Mouse (Mus musculus) limb, embryonic 10.5 days (tissue): ENCODE data around the gene Wdr82. TPM values are rescaled to one million over a fixed set of nuclear protein-coding genes. Genes with fewer than 3 reads are reported as not detected.

Source experiments
- DNase-seq: peaks from one replicate; pipeline ENCODE4 v3.0.0-alpha.2; 2017; ENCODE audit warnings: low spot score
- H3K27ac ChIP-seq: fragments of 300-500 bp; sonication (generic); 2 replicates; pipeline ENCODE4 v1.5.1; 2016; ENCODE audit warnings: mild to moderate bottlenecking
- H3K27me3 ChIP-seq: fragments of 300-500 bp; sonication (generic); 2 replicates; pipeline ENCODE4 v1.6.1; 2016; ENCODE audit warnings: low read depth, mild to moderate bottlenecking; ENCODE audit not compliant: poor library complexity, severe bottlenecking
- H3K36me3 ChIP-seq: fragments of 300-500 bp; sonication (generic); 2 replicates; pipeline ENCODE4 v1.6.1; 2016; ENCODE audit warnings: mild to moderate bottlenecking, moderate library complexity
- H3K4me1 ChIP-seq: fragments of 300-500 bp; sonication (generic); 2 replicates; pipeline ENCODE4 v1.6.1; 2016
- H3K4me3 ChIP-seq: fragments of 300-500 bp; sonication (generic); 2 replicates; pipeline ENCODE4 v1.5.1; 2016; ENCODE audit warnings: mild to moderate bottlenecking, moderate library complexity
- H3K9me3 ChIP-seq: fragments of 300-500 bp; sonication (generic); replicated peaks from 2 replicates; pipeline ENCODE4 v1.6.1; 2016; ENCODE audit warnings: mild to moderate bottlenecking
- WGBS: fragments of 180-500 bp; shearing (Covaris S2); methylation state at CpG from one replicate; pipeline ENCODE4 v1.1.7; 2016; 5-methylcytosine and 5-hydroxymethylcytosine counted together
- polyA plus RNA-seq: library from polyadenylated mRNA; unstranded; fragments of >200 nt; fragmentation: Nextera tagmentation; extraction: Ambion mirVana; gene quantifications from 2 replicates; pipeline ENCODE4 v1.2.1, GENCODE M21; 2016

Wdr82 gene
- polyA plus RNA-seq, 1 experiment from 2014 or later: 28.8 TPM

DNA sequence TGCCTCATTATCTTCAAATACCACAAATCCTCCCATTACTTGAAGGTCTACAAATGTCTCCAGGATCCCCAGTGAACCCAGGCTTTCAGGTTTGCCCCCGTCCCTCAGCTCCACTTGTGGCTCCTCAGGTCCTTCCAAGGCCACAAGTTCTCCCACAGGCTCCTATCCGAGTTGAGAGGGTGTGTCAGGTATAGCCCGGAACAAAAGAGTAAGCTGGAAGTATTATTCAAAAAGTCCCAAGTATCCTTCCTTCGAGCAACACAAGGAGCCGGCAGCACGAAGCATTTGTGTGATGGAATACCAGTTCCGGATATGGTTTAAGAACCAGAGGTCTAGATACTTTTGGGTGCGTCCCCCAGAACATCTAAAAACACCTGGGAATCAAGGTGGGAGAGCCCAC lies 21.3 kb downstream of the Wdr82 start:
- no peak overlapping the region for H3K27ac ChIP-seq
- H3K36me3 ChIP-seq: peaks cover 98% of the 10 kb centered on the region
- H3K4me1 ChIP-seq: peaks cover under 1% of the 10 kb centered on the region
- no peaks in the 10 kb centered on the region for H3K27me3 ChIP-seq
- WGBS: 92% methylated on average over 8 of the region's 8 CpGs
- H3K4me3 ChIP-seq: no peak overlapping the region
- no peaks in the 10 kb centered on the region for H3K9me3 ChIP-seq
- DNase-seq: no peak

DNA sequence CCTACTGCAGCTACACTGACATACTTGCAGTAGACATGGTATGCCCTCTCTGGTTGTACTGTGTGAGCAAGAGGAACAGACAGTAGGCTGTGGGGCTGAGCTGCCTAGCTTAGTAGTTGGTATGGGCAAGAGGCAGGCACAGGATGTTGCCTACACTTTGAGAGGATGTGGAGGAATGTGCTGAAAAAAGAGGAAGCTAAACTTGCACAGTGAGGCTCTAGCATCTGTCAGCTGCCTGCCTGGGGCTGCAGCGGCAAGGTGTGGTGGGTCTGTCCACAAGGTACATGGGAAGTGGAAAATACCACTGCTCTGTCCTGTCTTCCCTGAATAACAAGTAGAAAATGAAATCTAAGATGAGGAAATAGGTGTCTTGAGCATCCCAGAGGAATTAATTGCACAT lies 22.3 kb downstream of the Wdr82 start:
- no peaks in the 10 kb centered on the region for H3K27me3 ChIP-seq
- H3K4me1 ChIP-seq: peaks cover 11% of the 10 kb centered on the region
- no peak for DNase-seq
- H3K9me3 ChIP-seq: no peaks in the 10 kb centered on the region
- no peak overlapping the region for H3K27ac ChIP-seq
- H3K4me3 ChIP-seq: no peak overlapping the region
- 91% methylated on average over 1 of the region's 1 CpGs for WGBS
- H3K36me3 ChIP-seq: peaks cover 96% of the 10 kb centered on the region

DNA sequence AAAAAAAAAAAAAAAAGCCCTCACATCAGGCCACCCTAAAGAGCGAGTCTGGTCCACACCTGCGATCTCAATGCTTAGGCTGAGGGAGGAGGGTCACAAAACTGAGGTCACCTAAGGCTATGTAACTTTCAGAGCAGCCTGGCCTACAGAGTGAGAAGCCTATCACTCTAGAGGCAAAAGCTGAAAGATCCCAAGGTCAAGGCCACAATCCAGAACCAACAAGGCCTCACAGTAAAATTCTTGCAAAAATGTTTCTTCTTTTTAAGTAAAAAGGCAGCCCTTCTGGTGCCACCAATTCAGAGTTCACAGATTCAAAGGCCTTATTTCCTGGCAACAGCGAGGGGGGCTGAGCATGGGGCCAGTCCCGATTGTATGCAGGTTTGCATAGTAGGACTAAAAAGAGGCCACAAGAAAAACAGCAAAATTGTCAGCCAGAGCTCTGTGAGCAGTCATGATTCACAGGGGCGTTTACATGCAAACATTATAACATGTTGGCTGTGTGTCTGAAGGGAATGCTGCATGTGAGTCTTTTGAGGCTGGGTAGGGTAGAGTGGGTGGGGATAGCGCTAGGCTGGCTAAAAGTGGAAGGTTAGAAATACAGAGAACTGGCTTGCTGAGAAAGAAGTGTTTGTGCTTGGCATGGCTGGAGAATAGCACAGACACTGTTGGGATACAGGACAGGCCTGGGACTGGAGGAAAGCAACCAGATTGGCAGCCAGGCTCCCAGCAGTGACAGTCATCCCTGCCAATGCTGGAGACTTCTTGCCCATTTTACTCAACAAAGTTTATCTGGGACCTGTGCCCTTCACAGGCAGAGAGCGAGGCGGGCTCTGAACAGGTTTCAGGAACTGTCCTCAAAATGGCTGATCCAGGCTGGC lies 23.4 kb downstream of the Wdr82 start:
- no peak overlapping the region for H3K27ac ChIP-seq

DNA sequence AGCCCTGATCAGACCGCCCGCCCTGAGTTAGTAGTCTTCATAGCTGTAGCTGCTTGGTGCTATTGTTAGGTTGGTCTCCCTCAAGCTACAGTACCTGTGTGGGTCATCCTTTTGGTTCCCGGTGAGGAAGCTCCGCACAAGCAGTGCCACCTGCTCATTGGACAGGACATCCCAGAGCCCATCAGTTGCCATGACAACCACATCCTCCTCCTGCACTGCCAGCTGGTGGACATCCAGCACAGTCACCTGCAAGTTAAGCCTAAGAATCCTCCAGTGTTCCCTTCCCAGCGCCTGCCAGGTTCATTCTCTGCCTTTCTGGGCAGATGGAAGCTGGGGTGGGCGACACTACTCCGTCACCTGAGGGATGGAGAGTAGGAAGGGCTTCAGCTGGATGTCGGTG lies 25.0 kb downstream of the Wdr82 start:
- DNase-seq: no peak
- H3K4me1 ChIP-seq: peaks cover 33% of the 10 kb centered on the region
- H3K27me3 ChIP-seq: no peaks in the 10 kb centered on the region
- H3K36me3 ChIP-seq: peaks cover 69% of the 10 kb centered on the region
- 88% methylated on average over 8 of the region's 8 CpGs for WGBS
- no peaks in the 10 kb centered on the region for H3K9me3 ChIP-seq
- no peak overlapping the region for H3K4me3 ChIP-seq
- H3K27ac ChIP-seq: no peak overlapping the region

More for the DNA sequence above, 23.4 kb downstream of the Wdr82 start:
- Histone ChIP-seq H3K36me3 (peaks cover 85% of the 10 kb centered on the region), H3K4me1 (peaks cover 21% of the 10 kb centered on the region), H3K9me3 (no peaks in the 10 kb centered on the region), H3K27me3 (no peaks in the 10 kb centered on the region), H3K4me3 (no peak overlapping the region)
- no peak for DNase-seq
- 93% methylated on average over 8 of the region's 8 CpGs for WGBS

DNA sequence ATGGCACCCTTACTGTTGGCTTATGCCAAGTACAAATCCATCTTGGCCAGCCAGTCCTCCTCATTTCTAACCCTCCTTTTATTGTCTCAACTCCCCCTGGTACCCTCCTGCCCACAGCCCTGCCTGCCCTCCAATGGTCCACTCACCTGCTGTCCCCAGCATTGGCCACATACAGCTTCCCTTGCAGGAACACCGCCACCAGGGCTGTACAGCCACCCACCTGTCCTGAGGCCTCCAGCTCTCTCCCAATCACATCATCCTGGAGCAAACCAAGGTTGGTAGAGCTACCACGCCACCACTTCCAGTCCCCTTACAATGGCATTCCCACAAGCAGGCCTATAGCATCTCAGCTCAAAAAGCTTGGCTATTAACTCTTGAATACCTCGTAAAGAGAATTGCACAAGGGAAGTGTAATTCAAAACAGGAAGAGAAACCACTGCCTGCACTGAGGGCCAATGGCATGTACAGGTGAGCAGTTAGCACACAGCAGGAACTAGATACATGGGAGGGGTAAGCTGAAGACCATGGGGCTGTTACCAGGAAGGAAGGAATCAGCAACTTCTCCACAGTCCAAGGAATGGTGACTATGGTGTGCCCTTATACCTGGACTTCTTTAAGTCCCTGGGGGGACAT lies 26.5 kb downstream of the Wdr82 start:
- H3K9me3 ChIP-seq: no peaks in the 10 kb centered on the region
- 93% methylated on average over 3 of the region's 3 CpGs for WGBS
- H3K27ac ChIP-seq: no peak overlapping the region
- H3K4me1 ChIP-seq: peaks cover 35% of the 10 kb centered on the region
- peaks cover 54% of the 10 kb centered on the region for H3K36me3 ChIP-seq
- peak overlapping the region; percentile 81 for H3K4me3 ChIP-seq
- H3K27me3 ChIP-seq: no peaks in the 10 kb centered on the region
- DNase-seq: no peak

DNA sequence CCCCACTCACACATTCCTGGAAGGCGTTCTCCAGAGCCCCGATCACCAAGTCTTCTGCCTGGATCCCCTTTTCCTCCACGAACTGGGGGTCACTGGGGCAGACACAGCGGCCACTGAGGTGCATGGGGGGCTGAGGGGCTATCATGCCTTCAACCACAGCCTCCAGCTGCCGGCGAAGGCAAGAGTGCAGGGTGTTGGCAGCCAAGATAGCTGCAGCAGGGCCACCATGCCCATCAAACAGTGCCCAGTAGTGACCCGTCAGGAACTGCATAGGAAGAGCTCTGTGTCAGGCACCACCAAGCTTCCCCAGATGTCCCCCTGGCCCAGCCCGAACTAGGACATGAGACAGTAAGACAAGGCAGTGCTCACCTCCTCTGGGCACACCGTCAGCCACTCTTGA lies 27.0 kb downstream of the Wdr82 start:
- 90% methylated on average over 9 of the region's 9 CpGs for WGBS
- H3K4me1 ChIP-seq: peaks cover 40% of the 10 kb centered on the region
- no peaks in the 10 kb centered on the region for H3K9me3 ChIP-seq
- no peak overlapping the region for H3K27ac ChIP-seq
- H3K4me3 ChIP-seq: peak overlapping the region; percentile 81; the same call in 1 of the 2 replicates
- H3K36me3 ChIP-seq: peaks cover 49% of the 10 kb centered on the region
- H3K27me3 ChIP-seq: no peaks in the 10 kb centered on the region
- DNase-seq: no peak

DNA sequence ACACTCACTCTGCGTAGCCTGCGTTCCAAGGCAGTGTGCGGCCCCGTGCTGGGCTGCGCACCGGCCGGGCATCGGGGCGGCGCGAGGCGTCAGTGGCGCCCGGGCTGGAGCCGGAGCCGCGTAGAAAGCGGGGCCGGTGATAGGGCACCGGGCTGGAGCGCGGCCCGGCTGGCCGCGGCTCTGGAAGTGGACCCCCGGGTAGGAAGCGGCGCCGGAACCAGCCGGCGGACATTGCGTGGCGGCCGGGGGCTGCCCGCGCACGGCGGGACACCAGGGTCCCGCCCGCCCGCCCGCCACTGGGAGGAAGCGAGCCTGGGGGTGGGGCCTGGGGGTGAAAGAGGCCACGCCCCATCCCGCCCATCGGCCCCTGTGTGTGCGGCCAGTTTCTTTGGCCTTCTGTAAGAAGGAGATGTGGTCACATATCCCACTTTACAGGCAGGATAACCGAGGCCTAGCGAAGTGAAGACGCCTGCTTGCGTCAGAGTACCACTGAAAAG lies 28.3 kb downstream of the Wdr82 start:
- DNase-seq: peak; percentile 86
- peak overlapping the region; percentile 92 for H3K27ac ChIP-seq
- H3K4me3 ChIP-seq: peak overlapping the region; percentile 81
- H3K9me3 ChIP-seq: no peaks in the 10 kb centered on the region
- no peaks in the 10 kb centered on the region for H3K27me3 ChIP-seq
- under 1% methylated on average over 51 of the region's 51 CpGs for WGBS
- peaks cover 52% of the 10 kb centered on the region for H3K4me1 ChIP-seq
- H3K36me3 ChIP-seq: peaks cover 38% of the 10 kb centered on the region

DNA sequence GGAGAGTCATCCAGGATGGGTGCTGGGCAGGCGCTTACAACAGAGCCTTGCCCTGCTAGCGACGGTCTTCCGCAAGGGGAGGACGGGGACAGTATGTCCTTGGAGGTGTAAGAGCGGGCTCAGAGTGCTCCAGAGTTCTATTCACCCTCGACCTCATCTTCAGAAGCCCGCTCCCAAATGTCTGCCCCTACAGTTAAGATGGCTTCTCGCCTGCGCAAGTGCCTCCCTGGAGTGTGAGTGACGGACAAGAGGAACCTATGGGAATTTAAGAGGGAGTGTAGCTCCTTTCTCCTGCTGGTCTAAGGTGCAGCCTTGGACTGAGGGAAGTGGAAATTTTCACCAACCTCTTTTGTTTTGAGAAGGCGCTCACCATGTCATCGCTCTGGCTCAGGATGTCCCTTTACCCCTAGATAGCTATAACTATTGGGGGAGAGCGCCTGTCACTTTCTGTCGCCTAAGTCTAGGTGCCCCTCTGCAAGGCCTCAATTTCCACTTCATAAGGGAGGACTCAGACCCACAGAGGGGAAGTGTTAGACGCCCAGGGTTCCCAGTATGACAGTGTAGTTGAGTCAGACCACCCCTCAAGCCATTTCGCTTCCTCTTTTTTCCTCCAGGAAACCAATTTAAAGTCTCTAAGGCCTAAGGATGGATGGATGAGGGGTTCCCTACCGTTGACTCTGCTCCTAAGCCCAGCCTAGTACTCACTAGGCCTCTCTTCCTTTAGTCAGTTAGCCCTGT lies 29.0 kb downstream of the Wdr82 start, which contains the start of gene Ppm1m:
Gene Ppm1m (minus strand): TSS at position 212 of the 738 bp plus-strand sequence.
- no peak for DNase-seq
- H3K27me3 ChIP-seq: no peaks in the 10 kb centered on the region
- peak within 1 kb of the TSS; percentile 81 for H3K4me3 ChIP-seq
- peak within 1 kb of the TSS; percentile 92 for H3K27ac ChIP-seq
- 41% methylated on average over 18 of the region's 18 CpGs for WGBS
- peaks cover 37% of the 10 kb centered on the region for H3K36me3 ChIP-seq
- H3K9me3 ChIP-seq: no peaks in the 10 kb centered on the region
- peaks cover 59% of the 10 kb centered on the region for H3K4me1 ChIP-seq

DNA sequence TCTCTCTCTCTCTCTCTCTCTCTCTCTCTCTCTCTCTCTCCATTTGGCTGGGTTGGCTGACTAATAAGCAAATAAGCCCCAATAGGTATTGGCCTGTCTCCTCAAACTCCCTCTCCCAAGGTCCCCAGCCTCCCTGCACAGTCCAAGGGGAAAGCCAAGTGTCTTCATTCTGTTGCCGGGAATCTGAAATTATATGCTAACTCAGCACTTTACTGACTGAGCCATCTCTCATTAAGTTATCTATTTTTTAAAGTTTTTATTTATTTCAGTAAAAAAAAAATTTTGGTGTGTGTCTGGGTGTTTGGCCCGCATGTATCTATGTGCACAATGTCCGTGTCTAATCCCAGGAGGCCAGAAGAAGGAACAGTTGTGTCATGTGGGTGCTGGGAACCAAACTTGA lies 31.2 kb downstream of the Wdr82 start:
- WGBS: 89% methylated on average over 3 of the region's 3 CpGs
- peaks cover 69% of the 10 kb centered on the region for H3K4me1 ChIP-seq

DNA sequence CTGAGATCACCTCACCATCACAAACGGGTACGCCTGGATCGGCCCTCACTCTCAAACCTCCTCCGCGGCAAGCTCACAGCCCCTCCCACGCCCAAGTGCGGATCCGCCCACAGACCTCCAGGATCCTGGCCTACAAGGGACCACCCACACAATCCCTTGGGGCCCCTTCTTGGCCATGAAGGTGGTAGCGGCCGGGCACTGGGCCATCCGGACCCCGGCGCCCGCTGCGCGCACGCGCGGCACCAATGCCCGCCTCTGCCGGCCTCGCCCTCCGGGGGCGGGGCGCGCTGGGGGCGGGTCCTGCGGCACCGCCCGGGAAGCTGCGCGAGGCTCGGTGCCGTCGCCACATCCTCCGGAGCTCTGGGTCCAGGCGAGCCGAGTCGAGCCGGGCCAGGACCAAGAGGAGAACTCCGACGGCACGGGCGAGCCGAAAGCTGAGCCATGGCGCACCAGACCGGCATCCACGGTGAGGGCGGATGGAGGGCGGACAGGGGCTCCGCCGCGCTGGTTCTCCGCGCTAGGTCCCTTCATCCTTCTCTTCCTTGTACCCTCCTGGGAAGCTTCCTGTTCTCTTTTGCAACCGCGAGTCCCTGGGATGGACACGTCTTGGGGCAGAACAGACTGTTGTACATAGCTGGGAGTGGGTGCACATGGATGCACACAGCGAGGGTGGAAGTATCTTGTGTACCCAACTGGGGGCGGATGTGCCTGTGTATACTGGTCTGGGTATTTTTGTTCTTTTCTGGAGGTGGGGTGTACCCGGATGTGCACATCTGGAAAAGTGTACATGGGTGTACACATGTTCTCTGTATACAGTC lies 32.3 kb downstream of the Wdr82 start, which contains the start of gene Twf2:
Gene Twf2 (plus strand): TSS at position 290 of the 818 bp plus-strand sequence.
- H3K9me3 ChIP-seq: no peaks in the 10 kb centered on the region
- peaks cover 58% of the 10 kb centered on the region for H3K4me1 ChIP-seq
- WGBS: 2% methylated on average over 61 of the region's 61 CpGs
- H3K4me3 ChIP-seq: peak within 1 kb of the TSS; percentile 71
- peak within 1 kb of the TSS; percentile 89 for H3K27ac ChIP-seq
- no peaks in the 10 kb centered on the region for H3K27me3 ChIP-seq
- peak; percentile 93 for DNase-seq
- H3K36me3 ChIP-seq: peaks cover 20% of the 10 kb centered on the region

More for the DNA sequence above, 31.2 kb downstream of the Wdr82 start:
- Histone ChIP-seq H3K4me3 (peak overlapping the region; percentile 71; the same call in 1 of the 2 replicates), H3K9me3 (no peaks in the 10 kb centered on the region), H3K27me3 (no peaks in the 10 kb centered on the region), H3K36me3 (peaks cover 23% of the 10 kb centered on the region), H3K27ac (no peak overlapping the region)
- DNase-seq: no peak

DNA sequence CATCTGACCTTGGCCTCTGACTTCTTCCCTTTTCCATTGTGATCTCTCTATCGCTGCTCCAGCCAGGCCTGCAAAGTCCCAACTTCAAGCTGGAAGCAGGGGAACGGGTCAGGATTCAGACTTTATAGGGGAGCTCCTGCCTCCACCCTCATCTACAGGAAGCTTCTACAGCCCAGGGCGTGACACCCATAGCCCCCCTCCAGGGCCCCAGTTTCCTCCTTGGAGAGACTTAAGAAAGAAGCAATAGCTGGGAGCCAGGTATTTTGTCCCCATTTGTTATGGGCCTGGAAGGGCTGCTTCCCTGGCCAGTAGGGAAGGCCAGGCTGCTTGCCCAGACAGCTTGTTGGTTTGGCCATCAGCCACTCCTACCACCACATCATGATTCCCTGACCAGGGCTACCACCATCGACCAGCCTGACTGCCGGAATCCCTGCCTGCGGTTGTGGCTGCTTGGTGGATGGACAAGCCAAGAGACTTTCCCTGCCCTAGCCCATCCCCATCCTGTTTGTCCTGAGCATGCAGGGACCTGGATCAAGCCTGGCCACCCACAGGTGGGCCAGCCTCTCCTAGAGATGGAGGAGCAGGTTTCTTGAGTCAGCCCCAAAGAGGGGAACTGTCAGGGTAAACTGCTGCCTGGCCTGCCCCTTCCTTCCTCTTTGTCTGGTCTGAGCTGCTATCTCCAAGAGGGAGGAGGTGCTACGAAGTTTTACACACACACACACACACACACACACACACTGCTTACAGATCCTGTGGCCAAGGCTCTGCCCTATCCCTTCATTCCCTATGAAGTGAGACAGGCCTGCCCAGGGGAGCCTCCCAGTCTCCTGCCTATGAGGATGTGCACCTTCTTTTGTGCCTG lies 33.5 kb downstream of the Wdr82 start:
- H3K9me3 ChIP-seq: no peaks in the 10 kb centered on the region
- peak overlapping the region; percentile 89; the same call in 1 of the 2 replicates for H3K27ac ChIP-seq
- WGBS: 77% methylated on average over 7 of the region's 7 CpGs
- H3K36me3 ChIP-seq: peaks cover 28% of the 10 kb centered on the region
- no peak for DNase-seq
- peaks cover 48% of the 10 kb centered on the region for H3K4me1 ChIP-seq
- H3K4me3 ChIP-seq: peak overlapping the region; percentile 71
- H3K27me3 ChIP-seq: no peaks in the 10 kb centered on the region
